Mouse (Mus musculus) embryonic facial prominence, embryonic 13.5 days (tissue): ENCODE results near the gene Nectin2. TPM values are rescaled to one million over a fixed set of nuclear protein-coding genes. Genes with fewer than 3 reads are reported as not detected.
A peak's percentile ranks its signal among the peaks of the same experiment; 100 is the strongest.

ENCODE experiments used
- ATAC-seq: fragments of 200-750 bp; cut with Nextera tagmentation; 2 replicates; pipeline ENCODE4 v1.8.0; 2017; ENCODE audit warnings: low read depth; ENCODE audit not compliant: insufficient number of reproducible peaks, insufficient read depth, low FRiP score, low TSS enrichment
- H3K27ac ChIP-seq: fragments of 300-500 bp; sonication (generic); 2 replicates; pipeline ENCODE4 v1.5.1; 2015; ENCODE audit warnings: moderate library complexity, mild to moderate bottlenecking, inconsistent platforms
- H3K27me3 ChIP-seq: fragments of 300-500 bp; sonication (generic); 2 replicates; pipeline ENCODE4 v1.6.1; 2015; ENCODE audit warnings: mild to moderate bottlenecking, inconsistent platforms
- H3K36me3 ChIP-seq: fragments of 300-500 bp; sonication (generic); 2 replicates; pipeline ENCODE4 v1.6.1; 2015; ENCODE audit warnings: mild to moderate bottlenecking, inconsistent platforms
- H3K4me1 ChIP-seq: fragments of 300-500 bp; sonication (generic); 2 replicates; pipeline ENCODE4 v1.6.1; 2015; ENCODE audit warnings: inconsistent platforms
- H3K4me2 ChIP-seq: fragments of 300-500 bp; sonication (generic); 2 replicates; pipeline ENCODE4 v1.6.1; 2015; ENCODE audit warnings: moderate library complexity, mild to moderate bottlenecking, inconsistent platforms
- H3K4me3 ChIP-seq: fragments of 300-500 bp; sonication (generic); 2 replicates; pipeline ENCODE4 v1.5.1; 2015; ENCODE audit warnings: mild to moderate bottlenecking, inconsistent platforms
- H3K9ac ChIP-seq: fragments of 300-500 bp; sonication (generic); 2 replicates; pipeline ENCODE4 v1.6.1; 2015; ENCODE audit warnings: mild to moderate bottlenecking, inconsistent platforms
- H3K9me3 ChIP-seq: fragments of 300-500 bp; sonication (generic); 2 replicates; pipeline ENCODE4 v1.6.1; 2016; ENCODE audit warnings: inconsistent platforms
- WGBS: fragments of 180-500 bp; shearing (Covaris S2); methylation state at CpG from one replicate; pipeline ENCODE4 v1.1.7; 2015; ENCODE audit warnings: mixed read lengths; 5-methylcytosine and 5-hydroxymethylcytosine counted together
- polyA plus RNA-seq: library from polyadenylated mRNA; unstranded; fragments of >200 nt; fragmentation: Nextera tagmentation; extraction: Ambion mirVana; gene quantifications from 2 replicates; pipeline ENCODE4 v1.2.1, GENCODE M21; 2015

Gene Nectin2
- polyA plus RNA-seq, 1 experiment from 2014 or later, result 87.0 TPM

GRCm38 (mm10) chr7:19700299-19701068, 49.8 kb downstream of the Nectin2 start:
- Histone ChIP-seq H3K36me3 (peaks cover 59% of the 10 kb centered on the region), H3K27me3 (no peaks in the 10 kb centered on the region), H3K27ac (peak overlapping the region; percentile 51; the same call in 1 of the 2 replicates), H3K9me3 (peaks cover 7% of the 10 kb centered on the region; the same call in 1 of the 2 replicates), H3K9ac (no peak overlapping the region), H3K4me2 (peak overlapping the region; percentile 28; the same call in 1 of the 2 replicates), H3K4me3 (no peak overlapping the region), H3K4me1 (peaks cover 25% of the 10 kb centered on the region)
- no peak for ATAC-seq
- 62% methylated on average over 12 of the region's 12 CpGs for WGBS

GRCm38 (mm10) chr7:19699827-19700148, 50.5 kb downstream of the Nectin2 start:
- WGBS, result 80% methylated on average over 4 of the region's 4 CpGs
- no peak overlapping the region for H3K27ac ChIP-seq
- no peak for ATAC-seq

GRCm38 (mm10) chr7:19698907-19699826, 51.1 kb downstream of the Nectin2 start, which contains the start of gene Apoe:
Gene Apoe, minus strand, starts transcription at chr7:19699188.
- Histone ChIP-seq H3K4me1 (peaks cover 25% of the 10 kb centered on the region), H3K27me3 (no peaks in the 10 kb centered on the region), H3K27ac (peak within 1 kb of the TSS; percentile 62), H3K4me2 (peak within 1 kb of the TSS; percentile 83), H3K9me3 (peaks cover 7% of the 10 kb centered on the region; the same call in 1 of the 2 replicates), H3K9ac (peak within 1 kb of the TSS; percentile 72), H3K36me3 (peaks cover 46% of the 10 kb centered on the region), H3K4me3 (peak within 1 kb of the TSS; percentile 45)
- WGBS, result 1% methylated on average over 20 of the region's 20 CpGs
- ATAC-seq, result no peak

More at GRCm38 (mm10) chr7:19699827-19700148, 50.5 kb downstream of the Nectin2 start:
- Histone ChIP-seq H3K9ac (no peak overlapping the region), H3K9me3 (peaks cover 7% of the 10 kb centered on the region; the same call in 1 of the 2 replicates), H3K27me3 (no peaks in the 10 kb centered on the region), H3K4me3 (no peak overlapping the region), H3K4me2 (peak overlapping the region; percentile 83; the same call in 1 of the 2 replicates), H3K36me3 (peaks cover 52% of the 10 kb centered on the region), H3K4me1 (peaks cover 25% of the 10 kb centered on the region)

- Histone ChIP-seq H3K9ac (peak overlapping the region; percentile 72), H3K4me3 (peak overlapping the region; percentile 45), H3K36me3 (peaks cover 37% of the 10 kb centered on the region), H3K27ac (peak overlapping the region; percentile 62), H3K9me3 (peaks cover 7% of the 10 kb centered on the region; the same call in 1 of the 2 replicates), H3K27me3 (no peaks in the 10 kb centered on the region), H3K4me1 (peaks cover 28% of the 10 kb centered on the region), H3K4me2 (peak overlapping the region; percentile 83)
- no peak for ATAC-seq
- 2% methylated on average over 28 of the region's 28 CpGs for WGBS
Measured at GRCm38 (mm10) chr7:19697949-19698906, 52.1 kb downstream of the Nectin2 start.

- Histone ChIP-seq H3K36me3 (peaks cover 20% of the 10 kb centered on the region), H3K27me3 (no peaks in the 10 kb centered on the region), H3K27ac (no peak overlapping the region), H3K4me1 (peaks cover 32% of the 10 kb centered on the region), H3K9ac (no peak overlapping the region), H3K9me3 (peaks cover 7% of the 10 kb centered on the region; the same call in 1 of the 2 replicates), H3K4me2 (no peak overlapping the region), H3K4me3 (no peak overlapping the region)
- WGBS, result 94% methylated on average over 34 of the region's 34 CpGs
- ATAC-seq, result no peak
Measured at GRCm38 (mm10) chr7:19696336-19696873, 53.9 kb downstream of the Nectin2 start.

- Histone ChIP-seq H3K36me3 (peaks cover 19% of the 10 kb centered on the region), H3K9ac (no peak overlapping the region), H3K4me2 (no peak overlapping the region), H3K27ac (no peak overlapping the region), H3K9me3 (peaks cover 7% of the 10 kb centered on the region; the same call in 1 of the 2 replicates), H3K27me3 (no peaks in the 10 kb centered on the region), H3K4me3 (no peak overlapping the region), H3K4me1 (peaks cover 30% of the 10 kb centered on the region)
- WGBS, result 87% methylated on average over 6 of the region's 6 CpGs
- no peak for ATAC-seq
Measured at GRCm38 (mm10) chr7:19695881-19696280, 54.4 kb downstream of the Nectin2 start.

GRCm38 (mm10) chr7:19695213-19695594, 55.1 kb downstream of the Nectin2 start:
- H3K9ac ChIP-seq, result no peak overlapping the region
- ATAC-seq, result no peak
- no peak overlapping the region for H3K4me3 ChIP-seq
- H3K9me3 ChIP-seq, result peaks cover 7% of the 10 kb centered on the region; the same call in 1 of the 2 replicates
- WGBS, result 55% methylated on average over 8 of the region's 8 CpGs
- no peaks in the 10 kb centered on the region for H3K27me3 ChIP-seq
- peaks cover 16% of the 10 kb centered on the region for H3K36me3 ChIP-seq
- no peak overlapping the region for H3K4me2 ChIP-seq
- peaks cover 26% of the 10 kb centered on the region for H3K4me1 ChIP-seq
- H3K27ac ChIP-seq, result no peak overlapping the region

GRCm38 (mm10) chr7:19694336-19695212, 55.7 kb downstream of the Nectin2 start:
- H3K27me3 ChIP-seq, result no peaks in the 10 kb centered on the region
- no peak for ATAC-seq
- peaks cover 15% of the 10 kb centered on the region for H3K36me3 ChIP-seq
- no peak overlapping the region for H3K4me2 ChIP-seq
- WGBS, result 85% methylated on average over 10 of the region's 10 CpGs
- no peak overlapping the region for H3K27ac ChIP-seq
- H3K9ac ChIP-seq, result no peak overlapping the region
- H3K9me3 ChIP-seq, result peaks cover 7% of the 10 kb centered on the region; the same call in 1 of the 2 replicates
- no peak overlapping the region for H3K4me3 ChIP-seq
- peaks cover 24% of the 10 kb centered on the region for H3K4me1 ChIP-seq

GRCm38 (mm10) chr7:19693421-19693820, 56.9 kb downstream of the Nectin2 start:
- no peak overlapping the region for H3K4me3 ChIP-seq
- peaks cover 7% of the 10 kb centered on the region; the same call in 1 of the 2 replicates for H3K9me3 ChIP-seq
- ATAC-seq, result no peak
- no peak overlapping the region for H3K27ac ChIP-seq
- H3K27me3 ChIP-seq, result no peaks in the 10 kb centered on the region
- no peak overlapping the region for H3K4me2 ChIP-seq
- peaks cover 15% of the 10 kb centered on the region for H3K36me3 ChIP-seq
- H3K9ac ChIP-seq, result peak overlapping the region; percentile 12; the same call in 1 of the 2 replicates
- H3K4me1 ChIP-seq, result peaks cover 12% of the 10 kb centered on the region
- 34% methylated on average over 10 of the region's 10 CpGs for WGBS
